Mouse (Mus musculus) brain, embryonic 14.5 days (tissue): ENCODE measurements around the gene Gm5142.

ENCODE experiments used
- CTCF ChIP-seq: fragments of 200-500 bp; IDR thresholded peaks from 2 replicates; pipeline ENCODE4 v1.5.1; 2012; ENCODE audit warnings: inconsistent platforms, mild to moderate bottlenecking, moderate library complexity, borderline replicate concordance; ENCODE audit not compliant: insufficient read depth, insufficient read length; ENCODE audit errors: extremely low read depth
- POLR2A ChIP-seq: fragments of 200-500 bp; IDR thresholded peaks from 2 replicates; pipeline ENCODE4 v1.6.1; 2012; ENCODE audit warnings: mild to moderate bottlenecking, inconsistent platforms, borderline replicate concordance; ENCODE audit not compliant: poor library complexity, insufficient read depth, insufficient read length, severe bottlenecking; ENCODE audit errors: extremely low read depth

DNA sequence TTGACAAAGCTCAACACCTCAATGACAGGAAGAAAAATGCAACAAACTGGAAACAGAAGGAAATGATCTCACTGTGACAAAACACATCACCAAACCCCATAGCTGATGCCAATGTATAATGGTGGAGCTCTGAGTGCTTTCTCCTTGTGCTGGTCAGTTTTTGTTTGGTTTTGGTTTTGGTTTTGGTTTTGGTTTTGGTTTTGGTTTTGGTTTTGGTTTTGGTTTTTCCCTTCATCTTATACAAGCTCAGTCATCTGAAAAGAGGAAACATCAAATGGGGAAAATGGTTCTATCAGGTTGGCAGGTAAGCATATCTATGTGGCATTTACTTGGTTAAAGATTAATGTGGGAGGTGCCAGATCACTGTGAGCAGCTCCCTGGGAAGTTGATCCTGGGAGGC lies 7.0 kb upstream of the Gm5142 start:
- TF ChIP-seq POLR2A (no peak), CTCF (no peak)
